Mouse (Mus musculus) frontal cortex, adult 2 months (tissue): ENCODE measurements around the gene Nr2e3. TPM values are rescaled to one million over a fixed set of nuclear protein-coding genes. Genes with fewer than 3 reads are reported as not detected.
"Not testable (repeated sequence)": the region's sequence is repeated elsewhere in the genome, so short reads cannot be mapped to it uniquely, and the experiment has no call there.

Experiments used
- DNase-seq, 2 experiments: peaks; one replicate each; pipeline ENCODE4 v3.0.0; 2022; ENCODE audit warnings: low spot score in 1 of 2; ENCODE audit errors: extremely low spot score in 1 of 2
- polyA plus RNA-seq: library from polyadenylated mRNA; depleted of rRNA; stranded (reverse); fragments of >200 nt; gene quantifications from 2 replicates; pipeline ENCODE4 v1.2.3, GENCODE M21; 2012

The Nr2e3 gene
- polyA plus RNA-seq, 1 experiment = not detected

DNA sequence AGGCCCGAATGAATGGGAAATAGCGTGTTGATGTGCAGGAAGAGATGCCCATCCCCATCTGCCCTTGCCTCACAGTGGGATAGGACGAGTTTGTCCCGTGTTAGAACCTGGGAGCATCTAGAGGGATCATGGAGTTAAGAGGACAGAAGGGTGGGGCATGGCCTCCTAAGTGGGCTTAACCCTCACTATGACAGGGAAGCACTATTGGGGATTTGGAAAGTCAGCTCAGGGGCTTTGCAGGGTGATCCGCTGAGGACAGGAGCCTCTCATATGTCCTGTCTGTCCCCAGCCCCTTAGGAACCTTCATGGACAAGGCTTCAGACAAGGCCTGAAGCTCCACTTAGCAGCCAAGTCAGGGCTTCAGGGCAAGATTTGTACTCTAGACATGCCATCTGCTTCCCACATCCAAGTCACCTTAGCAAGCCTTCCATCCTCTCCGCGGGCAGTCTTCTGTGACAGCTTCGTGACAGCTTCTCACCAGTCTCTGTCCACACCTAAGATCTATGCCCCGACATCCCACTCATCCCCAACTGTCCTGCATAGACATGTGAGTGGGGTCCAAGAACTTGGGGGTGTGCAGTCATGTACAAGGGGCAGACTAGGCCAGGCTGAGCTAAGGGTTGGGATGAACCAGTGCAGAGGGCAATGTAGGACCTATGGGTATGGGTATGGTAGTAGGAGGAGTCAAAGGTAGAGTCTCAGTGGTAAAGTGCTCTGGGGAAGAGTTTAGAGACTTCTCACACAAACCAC lies 9.3 kb downstream of the Nr2e3 start:
- DNase-seq = no peak

DNA sequence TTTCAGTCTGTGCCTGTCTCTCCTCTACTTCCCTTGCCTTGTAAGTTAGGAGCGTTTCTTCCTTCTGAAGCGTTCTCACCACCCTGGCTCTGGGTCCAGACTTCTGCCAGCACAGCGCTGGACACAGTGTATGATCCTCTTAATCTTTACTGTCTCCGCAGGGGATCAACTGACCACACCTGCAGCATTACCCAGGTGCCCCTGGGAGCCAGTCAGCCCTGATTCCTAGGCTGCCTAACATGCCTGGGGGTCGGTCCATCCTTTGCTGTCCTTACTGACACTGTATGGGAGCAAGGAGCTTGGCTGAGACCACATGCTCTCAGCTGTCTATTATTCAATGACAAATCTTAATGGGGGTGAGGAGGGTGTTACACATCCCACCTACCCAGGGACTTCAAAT lies 10.5 kb downstream of the Nr2e3 start:
- DNase-seq = no peak

DNA sequence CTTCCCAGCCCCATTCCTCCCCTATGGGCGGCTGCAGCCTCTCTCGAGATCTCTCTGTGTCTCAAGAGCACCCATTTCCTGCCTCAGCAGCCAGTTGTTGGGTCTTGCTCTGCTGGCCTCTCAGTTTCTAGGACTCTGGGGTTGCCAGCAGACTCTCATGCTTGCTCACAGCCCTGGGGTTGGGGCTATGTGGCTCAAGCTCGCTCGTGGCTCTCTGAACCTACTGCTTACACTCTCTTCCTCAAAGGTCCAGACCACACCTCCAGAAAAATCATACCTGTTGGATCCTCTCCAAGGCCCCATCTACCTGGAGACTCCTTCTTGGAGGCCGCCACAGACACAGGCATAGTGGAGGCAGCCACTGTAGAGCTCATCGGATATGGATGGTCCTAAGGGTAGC lies 10.9 kb downstream of the Nr2e3 start:
- no peak for DNase-seq

DNA sequence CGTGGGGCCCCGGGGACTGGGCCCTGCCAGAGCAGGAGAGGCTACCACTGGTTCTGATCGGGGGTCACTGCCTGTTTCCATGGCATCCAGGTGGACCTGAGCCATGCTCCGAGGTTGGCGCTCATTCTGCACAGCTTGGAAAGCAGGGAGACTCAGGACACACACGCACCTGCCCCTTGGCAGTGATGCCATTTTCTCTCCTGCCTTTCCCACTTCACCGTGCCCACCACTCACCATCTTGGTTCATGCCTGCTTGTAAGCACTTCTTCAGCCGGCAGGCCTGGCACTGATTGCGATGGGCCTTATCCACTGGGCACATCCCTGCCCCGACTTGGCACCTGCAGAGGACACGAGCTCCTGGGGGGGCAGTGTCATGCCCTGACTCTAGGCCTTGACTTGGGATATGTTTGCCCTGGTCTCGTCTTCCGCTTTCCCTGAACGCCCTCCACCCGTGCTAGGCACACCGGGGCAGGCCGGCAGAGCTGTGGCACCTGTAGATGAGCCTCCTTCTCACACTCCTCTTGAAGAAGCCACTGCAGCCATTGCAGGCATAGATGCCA lies 11.7 kb downstream of the Nr2e3 start:
- no peak for DNase-seq

DNA sequence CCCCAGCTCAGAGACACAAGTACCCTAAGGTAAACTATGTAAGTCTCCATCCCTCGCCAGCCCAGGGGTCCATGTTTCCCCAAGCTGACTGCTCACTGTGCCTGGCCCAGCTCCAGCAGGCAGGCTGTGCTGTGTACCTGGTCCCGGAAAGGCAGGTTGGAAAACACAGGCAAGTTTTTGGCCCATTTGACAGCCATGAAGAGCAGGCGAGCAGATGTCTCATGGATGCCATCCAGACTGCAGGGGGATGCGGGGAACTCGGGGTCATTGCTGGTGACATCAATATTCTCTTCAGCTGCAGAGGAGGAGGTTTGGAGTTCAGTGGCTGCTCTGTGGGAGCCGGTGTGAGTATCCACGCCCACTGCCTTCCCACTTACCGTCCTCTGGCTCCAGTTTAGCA lies 12.2 kb downstream of the Nr2e3 start:
- DNase-seq = no peak

DNA sequence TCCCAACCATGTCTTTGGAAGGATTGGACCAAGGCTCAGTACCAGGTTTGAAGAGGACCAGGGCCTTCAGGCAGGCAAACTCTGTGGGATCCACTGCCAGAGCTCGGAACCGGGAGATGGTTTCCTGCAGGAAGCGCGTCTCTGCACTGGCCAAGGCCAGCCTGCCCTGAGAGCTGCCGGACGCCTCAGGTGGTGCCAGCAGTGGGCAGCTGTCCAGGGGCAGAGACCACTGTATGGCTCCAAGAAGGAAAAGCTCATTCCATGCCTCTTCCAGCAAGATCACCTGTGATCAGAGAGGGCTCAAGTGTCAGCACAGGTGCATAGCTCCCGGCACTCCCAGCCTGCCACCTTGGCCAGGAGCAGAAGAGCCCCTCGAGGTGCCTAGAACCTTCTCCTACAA lies 13.2 kb downstream of the Nr2e3 start:
- no peak for DNase-seq

DNA sequence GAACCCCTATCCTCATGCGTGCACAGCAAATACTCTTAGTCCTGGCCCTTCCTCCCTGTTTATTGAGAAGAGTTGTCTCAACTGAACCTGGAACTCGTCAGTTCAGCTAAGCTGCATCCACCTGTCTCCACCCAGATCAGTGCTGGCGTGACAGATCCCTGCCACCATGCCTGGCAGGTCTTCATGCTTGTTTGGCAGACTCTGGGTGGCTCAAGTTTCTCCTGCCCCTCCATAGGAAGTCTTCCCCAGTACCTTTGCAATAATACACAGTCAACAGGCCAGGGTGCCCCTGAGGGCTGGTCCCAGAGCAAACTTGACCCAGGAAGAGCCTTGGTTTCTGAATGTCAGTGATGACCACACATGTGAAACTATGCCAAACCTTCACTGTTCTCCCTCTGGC lies 15.2 kb downstream of the Nr2e3 start:
- no peak for DNase-seq

DNA sequence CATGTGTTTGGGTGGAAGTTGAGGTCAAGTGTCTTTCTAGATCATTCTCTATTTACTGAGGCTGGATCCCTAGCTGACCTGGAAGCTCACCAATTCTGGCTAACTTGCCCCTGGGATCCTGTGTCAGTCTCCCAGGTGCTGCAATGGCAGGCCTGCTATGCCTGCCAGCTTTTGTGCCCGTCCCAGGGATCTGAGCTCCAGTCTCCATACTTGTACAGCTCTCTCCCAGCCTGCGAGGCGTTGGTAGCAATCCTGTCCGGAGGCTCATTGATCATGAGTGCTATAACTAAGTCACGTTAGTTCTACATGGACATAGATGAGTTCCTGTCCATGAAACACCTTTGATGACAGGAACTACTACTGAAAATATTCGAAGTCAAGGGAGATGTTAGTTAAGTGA lies 16.6 kb downstream of the Nr2e3 start:
- no peak for DNase-seq

DNA sequence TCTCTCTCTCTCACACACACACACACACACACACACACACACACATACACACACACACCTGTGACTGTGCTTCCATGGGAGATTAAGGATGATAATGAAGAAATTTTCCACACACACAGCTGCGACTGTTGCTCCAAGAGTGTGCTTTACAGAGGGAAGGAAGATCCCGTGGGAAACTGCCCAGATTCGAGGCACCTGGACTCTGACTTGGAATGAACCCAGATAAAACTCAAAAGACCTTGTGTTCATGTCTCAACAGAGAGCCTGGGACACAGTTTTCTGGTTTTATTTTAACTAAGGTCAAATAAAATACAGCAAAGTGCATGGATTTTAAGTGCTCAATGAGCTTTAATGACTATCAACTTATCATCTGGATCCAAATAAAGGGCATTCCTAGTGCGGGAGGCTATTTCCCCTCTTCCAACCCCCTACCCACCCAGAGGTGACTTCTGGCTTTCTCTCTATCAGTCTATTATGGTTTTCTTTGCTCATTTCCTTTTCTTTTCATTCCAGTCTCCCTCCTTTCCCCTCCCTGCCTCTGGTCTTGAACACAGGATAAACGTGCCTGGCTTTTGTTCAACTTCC lies 17.9 kb downstream of the Nr2e3 start:
- DNase-seq = no peak

DNA sequence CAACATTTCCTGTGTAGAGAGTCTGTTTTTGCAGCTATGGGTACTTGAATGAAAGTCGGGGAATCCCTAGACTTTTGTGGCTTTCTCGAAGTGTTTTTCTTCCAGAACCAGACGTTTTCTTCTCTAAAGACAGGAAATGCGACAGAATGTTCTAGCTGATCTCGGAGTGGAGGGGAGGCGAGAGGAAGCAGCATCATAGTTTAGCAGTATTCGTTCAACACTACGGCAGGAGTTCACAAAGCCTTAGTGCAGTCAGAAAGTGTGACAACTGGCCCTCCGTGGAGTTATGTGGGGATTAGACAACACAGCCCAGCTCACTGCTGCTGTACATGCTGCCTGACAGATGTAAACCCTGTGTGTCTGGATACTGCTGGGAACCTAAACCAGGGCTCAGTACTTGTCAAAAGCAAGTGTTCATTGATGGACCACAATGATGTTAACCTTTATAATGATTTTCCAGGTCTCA lies 18.5 kb downstream of the Nr2e3 start:
- DNase-seq = no peak

DNA sequence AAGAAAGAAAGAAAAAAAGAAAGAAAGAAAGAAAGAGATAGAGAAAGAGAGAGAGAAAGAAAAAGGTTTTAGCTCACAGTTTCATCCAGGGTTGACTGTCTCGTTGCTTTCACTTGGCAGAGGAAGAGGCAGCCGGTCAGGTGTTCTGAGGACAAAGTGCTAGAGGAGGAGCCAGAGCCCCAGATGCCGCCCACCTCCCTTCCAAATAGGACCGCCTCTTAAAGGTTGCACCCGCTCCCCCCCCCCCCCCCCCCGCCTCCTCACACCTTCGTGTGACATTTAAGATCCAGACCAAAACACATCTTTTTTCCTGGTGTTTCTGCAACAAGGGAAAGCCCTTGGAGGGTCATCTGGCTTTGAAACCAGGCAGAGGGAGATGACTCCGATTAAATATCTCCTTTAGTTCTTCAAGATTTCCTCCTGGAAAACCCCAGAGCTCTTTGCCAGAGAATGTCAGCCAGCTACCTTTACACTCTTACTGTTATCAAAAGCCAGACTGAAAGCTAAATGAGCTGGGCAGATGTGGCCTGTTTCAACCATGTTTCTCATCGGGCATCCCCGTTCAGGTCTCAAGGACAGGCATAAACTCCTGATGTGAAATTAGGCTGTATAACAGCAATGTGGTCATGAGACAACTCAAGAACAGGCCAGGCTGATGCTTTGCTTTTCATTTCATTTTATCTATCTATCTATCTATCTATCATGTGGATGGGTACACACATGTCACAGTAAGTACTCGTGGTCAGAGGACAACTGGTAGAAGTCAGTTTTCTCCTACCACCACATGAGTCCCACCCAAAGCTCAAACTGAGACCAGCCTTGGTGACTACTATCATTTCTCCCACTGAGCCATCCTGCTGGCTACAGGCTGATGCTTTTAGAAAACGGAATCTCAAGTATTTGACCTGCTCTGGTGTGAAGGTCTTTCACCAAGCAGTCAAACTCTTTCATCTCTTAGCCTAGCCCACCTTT lies 19.3 kb downstream of the Nr2e3 start:
- no peak for DNase-seq

DNA sequence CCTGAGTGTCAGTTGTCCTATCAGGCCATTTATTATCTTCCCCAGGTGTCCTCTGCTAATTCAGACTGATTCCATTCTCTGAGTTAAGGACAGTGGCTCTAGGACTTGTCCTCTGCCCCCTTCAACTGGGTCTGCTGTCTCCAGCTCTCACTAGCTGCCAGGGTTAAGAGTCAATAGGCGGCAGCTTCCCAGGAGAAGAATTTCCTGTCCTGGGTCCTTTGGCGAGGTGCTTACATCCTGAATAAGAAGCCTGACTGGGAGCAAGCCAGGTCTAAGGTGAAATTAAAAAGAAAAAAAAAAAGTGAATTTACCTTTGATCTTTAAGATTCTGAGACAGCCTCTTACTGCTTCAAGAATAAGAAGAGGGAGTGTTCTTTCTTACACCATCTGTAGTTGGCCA lies 20.8 kb downstream of the Nr2e3 start:
- no peak for DNase-seq

DNA sequence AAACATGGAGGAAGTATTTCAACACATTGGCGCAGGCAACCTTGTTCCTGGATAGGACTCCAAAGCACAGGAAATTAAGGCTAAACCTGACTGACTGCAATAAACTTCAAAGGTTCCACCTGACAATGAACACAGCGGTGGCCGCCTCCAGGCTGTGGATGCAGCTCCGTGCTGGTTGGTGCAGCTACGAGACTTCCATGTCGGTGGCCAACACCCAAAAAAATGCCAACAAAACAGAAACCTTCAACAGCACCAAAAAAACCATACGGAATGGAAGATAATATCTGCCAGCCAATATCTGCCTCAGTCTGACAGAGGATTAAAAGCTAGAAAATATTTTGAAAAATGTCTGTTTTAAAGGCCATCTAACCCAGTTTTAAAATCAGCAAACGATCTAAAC lies 21.9 kb downstream of the Nr2e3 start:
- no peak for DNase-seq

DNA sequence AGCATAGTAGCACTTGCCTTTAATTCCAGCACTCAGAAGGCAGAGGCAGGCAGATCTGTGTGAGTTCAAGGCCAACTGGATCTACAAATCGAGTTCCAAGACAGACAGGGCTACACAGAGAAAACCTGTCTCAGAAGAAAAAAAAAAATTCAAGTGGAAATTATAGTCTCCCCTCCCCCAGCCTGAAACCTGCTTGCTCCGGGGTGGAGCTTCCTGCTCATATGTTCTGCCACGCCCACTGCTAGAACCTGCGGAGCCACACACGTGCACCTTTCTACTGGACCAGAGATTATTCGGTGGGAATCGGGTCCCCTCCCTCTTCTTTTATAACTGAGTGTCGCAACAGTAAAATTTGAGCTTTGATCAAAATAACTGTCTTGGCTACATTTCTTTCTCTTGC lies 24.6 kb downstream of the Nr2e3 start:
- DNase-seq = not testable (repeated sequence)

DNA sequence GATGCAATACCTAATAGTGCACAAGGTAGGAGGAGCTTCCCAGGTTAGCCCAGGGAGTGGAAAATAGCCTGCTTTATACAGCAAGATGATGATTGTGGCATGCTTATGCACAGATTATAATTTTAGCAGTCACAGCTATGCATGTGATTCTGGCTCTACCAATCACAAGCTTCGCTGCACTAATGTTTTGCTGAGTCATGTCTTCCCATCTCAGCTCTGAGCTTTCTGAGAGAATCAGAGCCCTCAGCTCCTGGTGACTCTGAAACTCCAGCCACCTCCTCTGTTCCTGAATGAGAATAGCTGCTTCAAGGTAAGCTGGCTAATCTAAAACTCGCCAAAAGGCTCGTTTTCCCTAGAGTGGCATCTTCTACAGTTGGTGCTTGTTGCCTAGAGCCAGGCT lies 30.2 kb downstream of the Nr2e3 start:
- peak in 1 of 2 experiments; percentile 31 for DNase-seq

DNA sequence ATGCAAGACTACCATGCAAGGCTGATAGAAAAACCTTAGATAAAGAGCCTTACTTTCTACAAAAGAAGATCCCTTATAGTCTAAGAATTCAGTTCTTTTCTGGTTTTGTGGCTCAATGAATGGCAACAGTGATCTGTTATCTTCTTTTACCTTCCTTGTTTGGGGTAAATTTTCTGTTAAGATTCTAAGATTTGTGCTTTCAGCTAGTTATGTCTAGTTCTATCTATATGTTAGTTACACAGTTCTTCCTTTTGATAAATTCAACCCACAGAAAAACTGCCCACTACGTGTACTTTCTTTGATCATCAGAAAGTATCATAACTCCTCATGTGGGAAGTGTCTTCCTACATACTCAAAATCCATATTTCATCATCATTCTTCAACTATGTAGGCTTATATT lies 45.7 kb downstream of the Nr2e3 start:
- DNase-seq = no peak

DNA sequence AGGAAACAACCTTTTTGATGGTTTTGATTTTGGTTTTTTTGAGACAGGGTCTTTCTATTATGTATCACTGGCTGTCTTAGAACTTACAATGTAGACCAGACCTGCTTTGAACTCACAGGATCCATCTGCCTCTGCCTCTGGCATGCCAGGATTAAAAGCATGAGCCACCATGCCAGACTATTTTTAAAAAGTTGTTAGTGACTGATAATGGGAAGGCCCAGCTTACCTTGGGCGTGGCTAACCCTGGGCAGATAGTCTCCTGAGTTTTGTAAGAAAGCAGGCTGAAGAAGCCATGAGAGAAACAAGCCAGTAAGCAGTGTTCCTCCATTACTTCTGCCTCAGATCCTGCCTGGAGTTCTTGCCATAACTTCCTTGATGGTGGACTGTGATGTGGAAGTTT lies 57.1 kb downstream of the Nr2e3 start:
- no peak for DNase-seq
